In the genomic region with DNA sequence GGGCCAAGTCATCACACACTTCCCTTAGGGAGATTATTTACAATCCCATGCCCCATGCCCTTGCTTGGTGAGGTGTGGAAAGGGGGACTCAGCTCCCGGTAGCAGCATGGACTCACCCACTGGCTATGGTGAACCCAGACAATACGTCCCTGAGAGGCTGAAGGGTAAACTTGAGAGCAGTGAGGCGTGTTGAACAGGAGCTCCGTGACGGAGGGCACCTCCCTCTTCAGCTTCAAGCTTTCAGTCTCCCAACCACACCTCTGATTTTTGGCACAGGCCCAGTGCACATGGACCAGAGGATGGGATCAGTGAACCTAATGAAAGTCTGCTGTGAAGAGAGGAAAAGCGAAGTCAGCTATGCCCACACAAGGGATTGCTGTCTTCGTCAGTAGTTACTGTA, we compare ENCODE assay signal across 15 mouse cellular contexts. TPM values are rescaled to one million over a fixed set of nuclear protein-coding genes. Genes with fewer than 3 reads are reported as not detected.
DNase-seq lines count a peak whose midpoint lies in the region; ATAC-seq lines count a peak whose summit lies in the region.
"Had no signal": no experiment of that assay in that cellular context is flagged by ENCODE, and none has a peak within 500 bp of the region (broad histone marks: within the 10 kb centered on the region; RNA-seq: fewer than 3 reads in every experiment).

No protein-coding gene starts in this region.

- peak; percentile 29 to 46 for DNase-seq in cerebellum, postnatal 10 days
- DNase-seq in cerebellum, postnatal 25 days = no peak
- DNase-seq in kidney, postnatal 10 days = peak; percentile 90
- no peak for DNase-seq in spleen, postnatal 10 days (ENCODE audit: low spot score in 2 of 2)
- DNase-seq in thymus, postnatal 4 days = no peak
- DNase-seq: adrenal gland, adult 2 months; cerebellum, adult 9-11 months; right cerebral cortex, postnatal 14 days had no signal

- WGBS in hindbrain, embryonic 13.5 days = 88% methylated on average over 7 of the region's 7 CpGs
- 74% methylated on average over 7 of the region's 7 CpGs for WGBS in hindbrain, embryonic 12.5 days

- no peak overlapping the region for H3K4me2 ChIP-seq in hindbrain, embryonic 13.5 days
- H3K4me2 ChIP-seq in hindbrain, embryonic 12.5 days (replicated peaks) = no peak overlapping the region
- H3K4me2 ChIP-seq: embryonic facial prominence, embryonic 12.5 days; hindbrain, embryonic 14.5 days; liver, embryonic 12.5 days had no signal

- 0 out of 2 replicates have a peak, but pooled peaks have one; percentile 21 for ATAC-seq in hindbrain, embryonic 13.5 days (ENCODE audit: low FRiP score)
- no peak for ATAC-seq in hindbrain, embryonic 12.5 days (ENCODE audit: low FRiP score)
- ATAC-seq: forebrain, embryonic 16.5 days; liver, embryonic 12.5 days had no signal

- no peaks in the 10 kb centered on the region for H3K4me1 ChIP-seq in hindbrain, embryonic 13.5 days (replicated peaks)
- H3K4me1 ChIP-seq in hindbrain, embryonic 12.5 days = no peaks in the 10 kb centered on the region
- peaks cover 14% of the 10 kb centered on the region for H3K4me1 ChIP-seq in brown adipose tissue, adult 24 weeks (ENCODE audit: control insufficient read depth, insufficient read depth, insufficient read length, low read length)
- H3K4me1 ChIP-seq: embryonic facial prominence, embryonic 12.5 days; liver, embryonic 12.5 days had no signal

- H3K36me3 ChIP-seq in hindbrain, embryonic 13.5 days = no peaks in the 10 kb centered on the region
- H3K36me3 ChIP-seq in hindbrain, embryonic 12.5 days = no peaks in the 10 kb centered on the region
- H3K36me3 ChIP-seq: embryonic facial prominence, embryonic 12.5 days; liver, embryonic 12.5 days had no signal

- no peak overlapping the region for H3K4me3 ChIP-seq in hindbrain, embryonic 13.5 days
- H3K4me3 ChIP-seq in hindbrain, embryonic 12.5 days = no peak overlapping the region
- no peak overlapping the region for H3K4me3 ChIP-seq in brown adipose tissue, adult 24 weeks (ENCODE audit: insufficient read depth, low read depth, low read length)
- H3K4me3 ChIP-seq: embryonic facial prominence, embryonic 12.5 days; liver, embryonic 12.5 days had no signal

- H3K9ac ChIP-seq in hindbrain, embryonic 13.5 days = no peak overlapping the region
- no peak overlapping the region for H3K9ac ChIP-seq in hindbrain, embryonic 12.5 days
- H3K9ac ChIP-seq: embryonic facial prominence, embryonic 12.5 days; hindbrain, embryonic 14.5 days; liver, embryonic 12.5 days had no signal

- H3K27me3 ChIP-seq in hindbrain, embryonic 13.5 days = no peaks in the 10 kb centered on the region
- no peaks in the 10 kb centered on the region for H3K27me3 ChIP-seq in hindbrain, embryonic 12.5 days
- H3K27me3 ChIP-seq: embryonic facial prominence, embryonic 12.5 days; liver, embryonic 12.5 days had no signal

- no peak overlapping the region for H3K27ac ChIP-seq in hindbrain, embryonic 13.5 days
- H3K27ac ChIP-seq in hindbrain, embryonic 12.5 days = no peak overlapping the region
- peak overlapping the region; percentile 92 for H3K27ac ChIP-seq in brown adipose tissue, adult 24 weeks (replicated peaks; ENCODE audit: low read depth, low read length)
- H3K27ac ChIP-seq: embryonic facial prominence, embryonic 12.5 days; hindbrain, embryonic 14.5 days; liver, embryonic 12.5 days had no signal

- no peaks in the 10 kb centered on the region for H3K9me3 ChIP-seq in hindbrain, embryonic 13.5 days
- no peaks in the 10 kb centered on the region for H3K9me3 ChIP-seq in hindbrain, embryonic 12.5 days (replicated peaks)
- H3K9me3 ChIP-seq: embryonic facial prominence, embryonic 12.5 days; liver, embryonic 12.5 days had no signal

RNA-seq across cellular contexts. Expression of a gene that starts 12.8 kb away (rescaled TPM):
- 0.65 and 1.4 TPM in 2 replicates for polyA plus RNA-seq in hindbrain, embryonic 13.5 days (2015; fragmentation: Nextera tagmentation; extraction: Ambion mirVana)
- polyA plus RNA-seq in hindbrain, embryonic 12.5 days (2016; fragmentation: Nextera tagmentation; extraction: Ambion mirVana) = 0.39 and 0.93 TPM in 2 replicates
- 171 and 175 TPM in 2 replicates for polyA plus RNA-seq in brown adipose tissue, adult 24 weeks (2012; ENCODE audit: insufficient read depth, insufficient read length, missing spikeins)

RNA-seq across cellular contexts. Expression of a gene that starts 30.5 kb away (rescaled TPM):
- 0.71 and 1.1 TPM in 2 replicates for polyA plus RNA-seq in hindbrain, embryonic 13.5 days (2015; fragmentation: Nextera tagmentation; extraction: Ambion mirVana)
- 0.15 and 0.17 TPM in 2 replicates for polyA plus RNA-seq in hindbrain, embryonic 12.5 days (2016; fragmentation: Nextera tagmentation; extraction: Ambion mirVana)
- polyA plus RNA-seq in brown adipose tissue, adult 24 weeks (2012; ENCODE audit: insufficient read depth, insufficient read length, missing spikeins) = 0.83 and 1.2 TPM in 2 replicates

RNA-seq across cellular contexts. Expression of a gene that starts 54.4 kb away (rescaled TPM):
- 0.10 TPM in 1 of 2 replicates, not detected in the other for polyA plus RNA-seq in hindbrain, embryonic 13.5 days (2015; fragmentation: Nextera tagmentation; extraction: Ambion mirVana)
- polyA plus RNA-seq in hindbrain, embryonic 12.5 days (2016; fragmentation: Nextera tagmentation; extraction: Ambion mirVana) = not detected in 2 replicates
- polyA plus RNA-seq in brown adipose tissue, adult 24 weeks (2012; ENCODE audit: insufficient read depth, insufficient read length, missing spikeins) = not detected in 2 replicates
- polyA plus RNA-seq: adrenal gland, adult 2 months; forebrain, embryonic 16.5 days; hindbrain, embryonic 14.5 days; liver, embryonic 12.5 days had no signal

Comparison
In these comparisons a context has a peak if more than half of its experiments do, and no peak if none do; other contexts are left out.
1. DNase-seq: peak in cerebellum, postnatal 10 days (2 of 2) and kidney, postnatal 10 days (single experiment); none in cerebellum, postnatal 25 days (0 of 2), spleen, postnatal 10 days (0 of 2) and thymus, postnatal 4 days (single experiment).
2. RNA of a gene that starts 12.8 kb away (polyA plus RNA-seq): 171 to 175 TPM in brown adipose tissue, adult 24 weeks; 0.65 to 1.4 TPM in hindbrain, embryonic 13.5 days and 0.39 to 0.93 TPM in hindbrain, embryonic 12.5 days; every median in the first group is over 10 times any median in the second.